Mouse (Mus musculus): ENCODE measurements around the gene Trmt112.

GRCm38 (mm10) chr19:6942764-6943163 lies 33.3 kb downstream of the Trmt112 start:
- TF ChIP-seq POLR2A (IDR thresholded peaks at IDR 0.05; ENCODE audit: borderline replicate concordance, control insufficient read depth, low read depth, low read length) (no peak), CTCF (IDR thresholded peaks at IDR 0.05; ENCODE audit: control insufficient read depth, insufficient read depth, low read length) (no peak)
